Mouse (Mus musculus): ENCODE measurements around the gene Grifin. TPM values are rescaled to one million over a fixed set of nuclear protein-coding genes. Genes with fewer than 3 reads are reported as not detected.

Grifin gene
- not detected for polyA plus RNA-seq (2014; fragmentation: Illumina TruSeq; extraction: RNeasy Lipid Tissue Mini Kit (QIAGEN cat#74804); ENCODE audit: low replicate concordance)

GRCm38 (mm10) chr5:140564896-140565295 is at the start of gene Grifin:
Grifin (minus strand) TSS chr5:140565071.

GRCm38 (mm10) chr5:140607001-140607835 is 42.3 kb upstream of the Grifin start, which contains the start of gene Lfng:
Lfng (plus strand) TSS chr5:140607320.

Other genes starting within 250 kb of the Grifin start
- gene Mad1l1, start 243.5 kb downstream of the Grifin start, polyA plus RNA-seq (2014; fragmentation: Illumina TruSeq; extraction: RNeasy Lipid Tissue Mini Kit (QIAGEN cat#74804); ENCODE audit: low replicate concordance): not detected
- gene Nudt1, start 243.4 kb downstream of the Grifin start, polyA plus RNA-seq (2014; fragmentation: Illumina TruSeq; extraction: RNeasy Lipid Tissue Mini Kit (QIAGEN cat#74804); ENCODE audit: low replicate concordance): not detected
- 0.30 TPM for gene Mrm2, start 233.2 kb downstream of the Grifin start, polyA plus RNA-seq (2014; fragmentation: Illumina TruSeq; extraction: RNeasy Lipid Tissue Mini Kit (QIAGEN cat#74804); ENCODE audit: low replicate concordance)
- gene Snx8, start 175.8 kb downstream of the Grifin start, polyA plus RNA-seq (2014; fragmentation: Illumina TruSeq; extraction: RNeasy Lipid Tissue Mini Kit (QIAGEN cat#74804); ENCODE audit: low replicate concordance): not detected
- 15.4 TPM for gene Eif3b, start 145.7 kb downstream of the Grifin start, polyA plus RNA-seq (2014; fragmentation: Illumina TruSeq; extraction: RNeasy Lipid Tissue Mini Kit (QIAGEN cat#74804); ENCODE audit: low replicate concordance)
- not detected for gene Gm4869, start 119.4 kb downstream of the Grifin start, polyA plus RNA-seq (2014; fragmentation: Illumina TruSeq; extraction: RNeasy Lipid Tissue Mini Kit (QIAGEN cat#74804); ENCODE audit: low replicate concordance)
- not detected for gene Chst12, start 59.5 kb downstream of the Grifin start, polyA plus RNA-seq (2014; fragmentation: Illumina TruSeq; extraction: RNeasy Lipid Tissue Mini Kit (QIAGEN cat#74804); ENCODE audit: low replicate concordance)
- 0.33 TPM for gene Lfng, start 42.2 kb upstream of the Grifin start, polyA plus RNA-seq (2014; fragmentation: Illumina TruSeq; extraction: RNeasy Lipid Tissue Mini Kit (QIAGEN cat#74804); ENCODE audit: low replicate concordance)
- gene Ttyh3, start 84.0 kb upstream of the Grifin start, polyA plus RNA-seq (2014; fragmentation: Illumina TruSeq; extraction: RNeasy Lipid Tissue Mini Kit (QIAGEN cat#74804); ENCODE audit: low replicate concordance): 0.85 TPM
- gene Iqce, start 137.3 kb upstream of the Grifin start, polyA plus RNA-seq (2014; fragmentation: Illumina TruSeq; extraction: RNeasy Lipid Tissue Mini Kit (QIAGEN cat#74804); ENCODE audit: low replicate concordance): 1.3 TPM
- gene Brat1, start 139.9 kb upstream of the Grifin start, polyA plus RNA-seq (2014; fragmentation: Illumina TruSeq; extraction: RNeasy Lipid Tissue Mini Kit (QIAGEN cat#74804); ENCODE audit: low replicate concordance): 1.6 TPM
- gene Amz1, start 159.1 kb upstream of the Grifin start, polyA plus RNA-seq (2014; fragmentation: Illumina TruSeq; extraction: RNeasy Lipid Tissue Mini Kit (QIAGEN cat#74804); ENCODE audit: low replicate concordance): not detected